Mouse (Mus musculus) lung, embryonic 16.5 days (tissue): ENCODE measurements around the gene Nipal4. TPM values are rescaled to one million over a fixed set of nuclear protein-coding genes. Genes with fewer than 3 reads are reported as not detected.

ENCODE experiments used
- ATAC-seq: fragments of 200-750 bp; cut with Nextera tagmentation; 2 replicates; pipeline ENCODE4 v1.8.0; 2017; ENCODE audit warnings: low read depth, mild to moderate bottlenecking, moderate library complexity
- H3K27ac ChIP-seq: fragments of 300-500 bp; sonication (generic); 2 replicates; pipeline ENCODE4 v1.5.1; 2014; ENCODE audit warnings: mild to moderate bottlenecking, control low read depth, low read length
- H3K27me3 ChIP-seq: fragments of 300-500 bp; sonication (generic); 2 replicates; pipeline ENCODE4 v1.6.1; 2014; ENCODE audit warnings: low read depth, low read length, mixed read lengths; ENCODE audit not compliant: control insufficient read depth, insufficient read depth
- H3K36me3 ChIP-seq: fragments of 300-500 bp; sonication (generic); 2 replicates; pipeline ENCODE4 v1.6.1; 2014; ENCODE audit warnings: low read length; ENCODE audit not compliant: control insufficient read depth, insufficient read depth
- H3K4me1 ChIP-seq: fragments of 300-500 bp; sonication (generic); replicated peaks from 2 replicates; pipeline ENCODE4 v1.6.1; 2014; ENCODE audit warnings: low read length, mixed read lengths; ENCODE audit not compliant: control insufficient read depth, insufficient read depth
- H3K4me2 ChIP-seq: fragments of 300-500 bp; sonication (generic); 2 replicates; pipeline ENCODE4 v1.6.1; 2014; ENCODE audit warnings: low read depth, low read length, control low read depth
- H3K4me3 ChIP-seq: fragments of 300-500 bp; sonication (generic); 2 replicates; pipeline ENCODE4 v1.5.1; 2014; ENCODE audit warnings: mild to moderate bottlenecking, low read length, control low read depth
- H3K9ac ChIP-seq: fragments of 300-500 bp; sonication (generic); 2 replicates; pipeline ENCODE4 v1.6.1; 2014; ENCODE audit warnings: low read length, control low read depth
- H3K9me3 ChIP-seq: fragments of 300-500 bp; sonication (generic); 2 replicates; pipeline ENCODE4 v1.6.1; 2016; ENCODE audit warnings: low read length; ENCODE audit not compliant: control insufficient read depth
- WGBS: fragments of 180-500 bp; shearing (Covaris S2); extraction: QIAGEN DNeasy Blood & Tissue Kit; methylation state at CpG from one replicate; pipeline ENCODE4 v1.1.7; 2014; 5-methylcytosine and 5-hydroxymethylcytosine counted together
- microRNA-seq: library from miRNA; unstranded; fragments of <30 nt; microRNA quantifications from one replicate; pipeline ENCODE4, GENCODE M21; 2016
- polyA plus RNA-seq: library from polyadenylated mRNA; unstranded; fragments of >200 nt; fragmentation: Nextera tagmentation; extraction: Ambion mirVana; gene quantifications from 2 replicates; pipeline ENCODE4 v1.2.1, GENCODE M21; 2015

The Nipal4 gene
- polyA plus RNA-seq, 1 experiment from 2014 or later: 1.4 TPM

GRCm38 (mm10) chr11:46110945-46111287 lies 55.4 kb downstream of the Nipal4 start:
- Histone ChIP-seq H3K9me3 (no peaks in the 10 kb centered on the region), H3K27ac (no peak overlapping the region), H3K4me3 (no peak overlapping the region), H3K36me3 (peaks cover 4% of the 10 kb centered on the region; the same call in 1 of the 2 replicates), H3K27me3 (no peaks in the 10 kb centered on the region), H3K4me2 (no peak overlapping the region), H3K4me1 (peaks cover 11% of the 10 kb centered on the region), H3K9ac (no peak overlapping the region)
- WGBS: 71% methylated on average over 1 of the region's 1 CpGs
- no peak for ATAC-seq

GRCm38 (mm10) chr11:46110156-46110944 lies 56.0 kb downstream of the Nipal4 start:
- H3K4me3 ChIP-seq: no peak overlapping the region
- no peaks in the 10 kb centered on the region for H3K9me3 ChIP-seq
- no peaks in the 10 kb centered on the region for H3K27me3 ChIP-seq
- peaks cover 7% of the 10 kb centered on the region for H3K4me1 ChIP-seq
- 63% methylated on average over 8 of the region's 8 CpGs for WGBS
- no peak overlapping the region for H3K27ac ChIP-seq
- no peak overlapping the region for H3K4me2 ChIP-seq
- no peak overlapping the region for H3K9ac ChIP-seq
- ATAC-seq: peak; percentile 54
- H3K36me3 ChIP-seq: peaks cover 2% of the 10 kb centered on the region; the same call in 1 of the 2 replicates

- Histone ChIP-seq H3K9me3 (no peaks in the 10 kb centered on the region), H3K4me1 (peaks cover 2% of the 10 kb centered on the region; the same call in 1 of the 2 replicates), H3K27me3 (no peaks in the 10 kb centered on the region), H3K4me3 (no peak overlapping the region), H3K27ac (no peak overlapping the region), H3K9ac (no peak overlapping the region), H3K36me3 (no peaks in the 10 kb centered on the region; the same call in 1 of the 2 replicates), H3K4me2 (no peak overlapping the region)
- 77% methylated on average over 5 of the region's 5 CpGs for WGBS
- ATAC-seq: no peak
Observed at GRCm38 (mm10) chr11:46109206-46109605, 57.1 kb downstream of the Nipal4 start.

- Histone ChIP-seq H3K9me3 (no peaks in the 10 kb centered on the region), H3K4me1 (no peaks in the 10 kb centered on the region; the same call in 1 of the 2 replicates), H3K27me3 (no peaks in the 10 kb centered on the region), H3K27ac (no peak overlapping the region), H3K36me3 (peaks cover 5% of the 10 kb centered on the region; the same call in 1 of the 2 replicates), H3K4me2 (no peak overlapping the region), H3K9ac (no peak overlapping the region), H3K4me3 (no peak overlapping the region)
- 90% methylated on average over 1 of the region's 1 CpGs for WGBS
- no peak for ATAC-seq
Observed at GRCm38 (mm10) chr11:46107046-46107445, 59.3 kb downstream of the Nipal4 start.

- no peak overlapping the region for H3K9ac ChIP-seq
- no peaks in the 10 kb centered on the region for H3K9me3 ChIP-seq
- H3K4me1 ChIP-seq: no peaks in the 10 kb centered on the region; the same call in 1 of the 2 replicates
- ATAC-seq: no peak
- no peak overlapping the region for H3K4me2 ChIP-seq
- H3K27me3 ChIP-seq: no peaks in the 10 kb centered on the region
- H3K4me3 ChIP-seq: no peak overlapping the region
- whole genome bisulfite sequencing: 69% methylated on average over 6 of the region's 6 CpGs
- peaks cover 22% of the 10 kb centered on the region for H3K36me3 ChIP-seq
- H3K27ac ChIP-seq: no peak overlapping the region
Observed at GRCm38 (mm10) chr11:46102107-46102506, 64.2 kb downstream of the Nipal4 start.

Small RNA genes within 50 kb of the gene (microRNA-seq; reads per million reads assigned to microRNA genes)
- gene Mir7239 (not detected), gene Mir8100 (not detected)

Other genes with a start within 250 kb of the Nipal4 start
- 4.3 and 4.5 TPM in 2 replicates for gene Lsm11, start 221.6 kb downstream of the Nipal4 start, polyA plus RNA-seq
- 12.5 and 12.7 TPM in 2 replicates for gene Thg1l, start 211.0 kb downstream of the Nipal4 start, polyA plus RNA-seq
- 0.05 and 0.11 TPM in 2 replicates for gene Sox30, start 186.2 kb downstream of the Nipal4 start, polyA plus RNA-seq
- 5.4 and 6.8 TPM in 2 replicates for gene Gm12166, start 114.2 kb downstream of the Nipal4 start, polyA plus RNA-seq
- 20.7 and 22.2 TPM in 2 replicates for gene Adam19, start 110.5 kb downstream of the Nipal4 start, polyA plus RNA-seq
- gene Fndc9, start 69.0 kb upstream of the Nipal4 start, polyA plus RNA-seq: 0.06 and 0.33 TPM in 2 replicates
- gene Cyfip2, start 146.4 kb upstream of the Nipal4 start, polyA plus RNA-seq: 8.6 and 9.9 TPM in 2 replicates
- 0.33 and 0.82 TPM in 2 replicates for gene Itk, start 223.0 kb upstream of the Nipal4 start, polyA plus RNA-seq
- not detected in 2 replicates for gene Fam71b, start 230.1 kb upstream of the Nipal4 start, polyA plus RNA-seq